13 mouse cellular contexts compared by ENCODE assay signal in genomic region chr12:77698088-77698487, GRCm38 (mm10).
A peak's percentile ranks its signal among the peaks of the same experiment; 100 is the strongest.
DNase-seq lines count a peak whose midpoint lies in the region; ATAC-seq and TF ChIP-seq lines count a peak whose summit lies in the region.
"Had no signal": no experiment of that assay in that cellular context is flagged by ENCODE, and none has a peak within 500 bp of the region (broad histone marks: within the 10 kb centered on the region; RNA-seq: fewer than 3 reads in every experiment).

No protein-coding gene starts in this region.

- no peak overlapping the region for H3K9ac ChIP-seq in forebrain, embryonic 16.5 days (replicated peaks; ENCODE audit: low read depth, low read length)
- H3K9ac ChIP-seq in forebrain, embryonic 12.5 days: no peak overlapping the region
- no peak overlapping the region for H3K9ac ChIP-seq in kidney, postnatal 0 days (ENCODE audit: low read depth, low read length)
- H3K9ac ChIP-seq: lung, embryonic 15.5 days had no signal

- no peaks in the 10 kb centered on the region for H3K36me3 ChIP-seq in forebrain, embryonic 16.5 days (ENCODE audit: control insufficient read depth, insufficient read depth)
- no peaks in the 10 kb centered on the region for H3K36me3 ChIP-seq in forebrain, embryonic 12.5 days (replicated peaks)
- H3K36me3 ChIP-seq in kidney, postnatal 0 days (ENCODE audit: insufficient read depth, low read length): no peaks in the 10 kb centered on the region
- H3K36me3 ChIP-seq: embryonic facial prominence, embryonic 10.5 days; G1E; lung, embryonic 15.5 days had no signal

- no peak overlapping the region for H3K27ac ChIP-seq in forebrain, embryonic 16.5 days (ENCODE audit: low read length)
- no peak overlapping the region for H3K27ac ChIP-seq in forebrain, embryonic 12.5 days
- no peak overlapping the region for H3K27ac ChIP-seq in kidney, postnatal 0 days
- H3K27ac ChIP-seq: embryonic facial prominence, embryonic 10.5 days; left cerebral cortex, adult 2 months; lung, embryonic 15.5 days had no signal

- no peak for TF ChIP-seq CTCF in kidney, postnatal 0 days (IDR thresholded peaks at IDR 0.05; ENCODE audit: low read depth)

- ATAC-seq in forebrain, embryonic 16.5 days: peak; percentile 31; the same call in 1 of the 2 replicates
- no peak for ATAC-seq in forebrain, embryonic 12.5 days (ENCODE audit: low FRiP score)
- no peak for ATAC-seq in kidney, postnatal 0 days (replicated peaks; ENCODE audit: low FRiP score, low read depth)
- ATAC-seq in megakaryocyte progenitor cell, adult 5-6 weeks (replicated peaks; ENCODE audit: poor library complexity): no peak

- intact Hi-C loops in heart, postnatal 36 days (cut with DNase I): no loop called here

- no peak overlapping the region for H3K4me3 ChIP-seq in forebrain, embryonic 16.5 days (replicated peaks; ENCODE audit: low read length)
- H3K4me3 ChIP-seq in forebrain, embryonic 12.5 days (replicated peaks): no peak overlapping the region
- no peak overlapping the region for H3K4me3 ChIP-seq in kidney, postnatal 0 days (replicated peaks; ENCODE audit: low read depth, low read length)
- H3K4me3 ChIP-seq: embryonic facial prominence, embryonic 10.5 days; left cerebral cortex, adult 2 months; lung, embryonic 15.5 days had no signal

- no peak overlapping the region for H3K4me2 ChIP-seq in forebrain, embryonic 16.5 days (ENCODE audit: low read length)
- H3K4me2 ChIP-seq in forebrain, embryonic 12.5 days: no peak overlapping the region
- no peak overlapping the region for H3K4me2 ChIP-seq in kidney, postnatal 0 days (ENCODE audit: low read length)
- H3K4me2 ChIP-seq: lung, embryonic 15.5 days had no signal

- DNase-seq in kidney, postnatal 0 days (ENCODE audit: low spot score): peak; percentile 46
- no peak for DNase-seq in kidney, adult 11 months
- peak; percentile 65 for DNase-seq in Muller cell, postnatal 12 days (ENCODE audit: inconsistent ontology term)
- DNase-seq in heart, postnatal 36 days: peak; percentile 25 to 29
- DNase-seq in embryo, embryonic 11 days: no peak
- DNase-seq: cerebellum, adult 9-10 months had no signal

- no peaks in the 10 kb centered on the region for H3K27me3 ChIP-seq in forebrain, embryonic 16.5 days (replicated peaks; ENCODE audit: control insufficient read depth, insufficient read depth, low read length)
- no peaks in the 10 kb centered on the region for H3K27me3 ChIP-seq in forebrain, embryonic 12.5 days
- no peaks in the 10 kb centered on the region for H3K27me3 ChIP-seq in kidney, postnatal 0 days (ENCODE audit: insufficient read depth, low read length)
- H3K27me3 ChIP-seq: lung, embryonic 15.5 days had no signal

- H3K4me1 ChIP-seq in forebrain, embryonic 16.5 days (replicated peaks; ENCODE audit: control insufficient read depth, insufficient read depth, low read length): no peaks in the 10 kb centered on the region; the same call in 1 of the 2 replicates
- H3K4me1 ChIP-seq in forebrain, embryonic 12.5 days: peaks cover 15% of the 10 kb centered on the region
- H3K4me1 ChIP-seq in kidney, postnatal 0 days (replicated peaks; ENCODE audit: insufficient read depth, low read length): no peaks in the 10 kb centered on the region
- H3K4me1 ChIP-seq: lung, embryonic 15.5 days had no signal

- no peaks in the 10 kb centered on the region for H3K9me3 ChIP-seq in forebrain, embryonic 16.5 days (ENCODE audit: control insufficient read depth, low read length)
- no peaks in the 10 kb centered on the region for H3K9me3 ChIP-seq in forebrain, embryonic 12.5 days
- H3K9me3 ChIP-seq in kidney, postnatal 0 days (replicated peaks; ENCODE audit: low read length): no peaks in the 10 kb centered on the region
- H3K9me3 ChIP-seq: embryonic facial prominence, embryonic 10.5 days; G1E; lung, embryonic 15.5 days had no signal

- 63% methylated on average over 7 of the region's 7 CpGs for WGBS in forebrain, embryonic 16.5 days
- 74% methylated on average over 7 of the region's 7 CpGs for WGBS in forebrain, embryonic 12.5 days
- 50% methylated on average over 7 of the region's 7 CpGs for WGBS in kidney, postnatal 0 days

Comparison
In these comparisons a context has a peak if more than half of its experiments do, and no peak if none do; other contexts are left out.
1. DNase-seq: peak in kidney, postnatal 0 days (single experiment), Muller cell, postnatal 12 days (single experiment) and heart, postnatal 36 days (2 of 2); none in kidney, adult 11 months (single experiment) and embryo, embryonic 11 days (single experiment).